Mouse (Mus musculus): ENCODE data around the gene Slc4a4.

DNA sequence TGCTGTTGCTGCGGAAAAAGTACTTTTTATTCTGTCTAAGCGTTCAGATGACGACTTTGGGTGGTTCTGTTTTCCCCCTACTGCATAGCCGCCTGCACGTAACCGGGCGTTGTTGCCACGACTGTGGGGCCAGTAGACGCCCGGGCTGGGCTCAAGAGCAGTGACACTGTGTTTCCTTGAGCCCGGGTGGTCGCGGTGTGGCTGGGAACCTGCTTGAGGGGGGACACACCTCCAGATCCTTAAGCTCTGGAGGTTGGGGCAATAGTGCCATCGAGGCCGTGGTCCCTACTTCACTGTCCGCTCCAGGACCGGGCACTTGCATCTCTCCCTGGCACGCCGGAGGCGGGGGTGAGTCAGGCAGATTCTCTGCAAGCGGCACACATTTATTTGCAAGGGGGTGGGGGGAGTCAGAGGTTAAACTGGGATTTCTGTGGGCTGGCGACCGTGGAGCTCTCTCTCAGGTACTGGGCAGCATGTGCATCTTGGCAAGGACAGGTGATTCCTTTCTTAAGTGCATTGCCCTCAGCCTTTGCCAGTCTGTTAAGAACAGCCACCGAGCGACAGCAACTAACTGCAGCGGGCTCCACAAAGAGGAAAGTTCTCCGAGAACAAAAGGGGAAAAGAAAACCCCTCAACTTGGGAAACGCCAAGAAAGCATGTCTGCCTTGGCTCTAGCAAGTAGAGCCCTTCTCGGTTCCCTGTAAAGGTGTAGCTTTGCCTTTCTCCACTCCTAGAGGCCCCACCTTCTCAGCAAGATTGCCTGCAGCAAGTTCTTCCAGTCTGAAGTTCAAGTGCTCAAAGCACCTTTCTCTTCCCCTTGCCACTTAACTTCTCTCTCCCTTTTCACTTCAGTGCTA is 1.2 kb downstream of the Slc4a4 start:
- TF ChIP-seq CTCF (IDR thresholded peaks at IDR 0.05; ENCODE audit: low read depth): no peak
- no peak for TF ChIP-seq EP300 (IDR thresholded peaks at IDR 0.05; ENCODE audit: low read depth)
